Mouse (Mus musculus): ENCODE measurements around the gene Acot12.
A peak's percentile ranks its signal among the peaks of the same experiment; 100 is the strongest.

Gene Acot12

GRCm38 (mm10) chr13:91741280-91742047 lies at the start of gene Acot12:
Gene Acot12 (plus strand): TSS chr13:91741512.
- peak; percentile 84 to 86 for DNase-seq

- no peak for DNase-seq
Observed at GRCm38 (mm10) chr13:91693615-91694014, 47.7 kb upstream of the Acot12 start.

DNA sequence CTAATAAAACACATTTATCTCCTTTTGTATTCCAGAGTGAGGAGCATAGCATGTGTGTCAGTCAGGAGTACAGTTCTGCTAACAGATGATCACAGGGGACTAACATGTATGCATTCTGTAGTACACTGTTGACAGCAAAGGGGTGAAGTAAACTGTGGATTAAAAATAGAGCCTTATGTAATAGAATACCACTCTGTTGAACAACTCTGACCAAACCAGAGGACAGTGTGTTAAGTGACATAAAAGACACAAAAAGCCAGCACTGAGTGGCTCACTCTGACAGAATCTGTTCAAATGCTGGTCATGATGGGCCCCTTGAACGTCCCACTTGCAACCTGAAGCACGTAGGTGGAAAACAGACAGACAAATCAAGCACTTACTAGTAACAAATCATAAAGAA lies 45.9 kb upstream of the Acot12 start:
- no peak for DNase-seq

GRCm38 (mm10) chr13:91696109-91696645 lies 45.1 kb upstream of the Acot12 start:
- DNase-seq = peak in 1 of 2 experiments; percentile 9

DNA sequence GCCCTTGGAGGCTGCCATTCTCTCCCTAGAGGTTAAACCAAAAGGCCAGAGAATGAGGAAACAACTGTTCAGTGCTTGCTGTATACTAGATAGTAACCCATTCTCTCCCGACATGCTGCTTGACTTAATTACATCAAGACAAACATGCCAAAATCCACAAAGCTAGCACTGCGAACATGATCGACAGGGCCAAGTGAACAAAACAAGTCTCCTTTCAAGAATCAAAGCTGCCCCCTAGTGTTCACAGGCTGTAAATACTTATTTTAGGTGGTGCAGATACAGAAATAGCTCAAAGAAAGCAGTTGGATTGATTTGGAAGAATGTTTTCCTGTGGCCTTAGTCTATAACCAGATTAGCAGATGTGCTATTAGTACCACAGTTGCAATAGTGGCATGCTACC lies 44.3 kb upstream of the Acot12 start:
- DNase-seq = peak; percentile 26 to 28

DNA sequence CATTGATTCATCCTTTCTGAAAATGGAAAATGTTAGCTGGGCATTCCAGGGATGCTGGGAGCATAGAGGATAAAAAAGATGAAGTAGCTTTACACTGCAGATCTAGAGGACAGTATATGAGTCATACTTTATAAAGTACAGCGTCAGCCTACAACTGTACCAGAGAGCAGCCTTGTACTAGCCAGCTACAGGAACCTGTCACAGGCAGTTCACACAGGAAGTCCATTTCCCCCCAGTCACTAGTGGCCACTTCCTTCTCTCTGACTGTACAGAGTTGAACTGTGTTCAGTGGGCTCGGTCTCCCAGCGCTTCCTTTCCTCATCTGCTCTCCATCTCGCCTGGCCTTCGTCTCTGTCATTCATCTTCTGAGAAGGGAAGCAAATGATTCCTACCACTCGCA lies 39.0 kb upstream of the Acot12 start:
- no peak for DNase-seq

- no peak for DNase-seq
Observed at GRCm38 (mm10) chr13:91719487-91719886, 21.8 kb upstream of the Acot12 start.

GRCm38 (mm10) chr13:91723108-91723735 lies 18.1 kb upstream of the Acot12 start:
- DNase-seq = no peak

GRCm38 (mm10) chr13:91723736-91724119 lies 17.6 kb upstream of the Acot12 start:
- no peak for DNase-seq

GRCm38 (mm10) chr13:91724211-91724610 lies 17.1 kb upstream of the Acot12 start:
- DNase-seq = no peak

DNA sequence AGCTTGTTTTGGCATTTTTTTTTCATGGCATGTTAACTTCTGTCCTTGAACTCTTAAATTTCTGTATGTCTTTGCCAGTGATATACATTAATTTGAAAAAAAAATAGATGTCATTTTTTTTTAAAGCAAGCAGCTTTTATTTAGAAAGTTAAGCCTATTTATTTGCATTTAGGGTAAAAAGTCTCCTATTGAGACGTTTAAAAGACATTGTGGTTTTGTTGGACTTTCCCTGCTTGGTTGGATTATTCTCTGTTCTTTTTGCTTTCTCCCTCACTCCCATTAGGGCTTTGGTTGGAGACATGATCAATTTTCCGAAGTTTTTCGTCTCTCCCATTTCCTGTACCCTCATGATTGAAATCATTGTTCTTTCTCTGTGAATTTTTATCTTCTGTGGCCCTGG lies 16.2 kb upstream of the Acot12 start:
- no peak for DNase-seq

GRCm38 (mm10) chr13:91727899-91728298 lies 13.4 kb upstream of the Acot12 start:
- DNase-seq = no peak

GRCm38 (mm10) chr13:91737191-91737590 lies 4.1 kb upstream of the Acot12 start:
- no peak for DNase-seq

- DNase-seq = peak in 1 of 2 experiments; percentile 44
Observed at GRCm38 (mm10) chr13:91740851-91741250, 461 bp upstream of the Acot12 start.

- DNase-seq = no peak
Observed at GRCm38 (mm10) chr13:91743180-91743579, 1.9 kb downstream of the Acot12 start.

DNA sequence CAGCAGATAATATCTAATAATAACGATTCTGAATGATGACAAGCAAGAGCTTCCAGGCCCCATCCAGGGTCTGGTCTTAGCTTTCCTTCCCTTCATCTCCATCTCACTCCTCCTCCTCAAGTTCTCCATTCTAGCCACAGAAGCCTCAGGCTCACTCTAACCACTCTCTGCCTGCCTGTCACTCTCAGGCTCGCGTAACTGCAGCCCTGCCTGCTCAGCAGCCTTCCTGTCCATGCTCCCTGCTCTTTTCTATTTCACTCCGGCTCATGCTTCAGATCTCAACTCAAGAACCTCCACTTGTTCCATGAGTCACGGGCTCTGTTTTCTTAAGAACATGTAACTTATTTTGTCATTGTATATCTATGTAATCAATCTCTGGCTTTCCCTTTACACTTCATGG lies 5.2 kb downstream of the Acot12 start:
- no peak for DNase-seq

DNA sequence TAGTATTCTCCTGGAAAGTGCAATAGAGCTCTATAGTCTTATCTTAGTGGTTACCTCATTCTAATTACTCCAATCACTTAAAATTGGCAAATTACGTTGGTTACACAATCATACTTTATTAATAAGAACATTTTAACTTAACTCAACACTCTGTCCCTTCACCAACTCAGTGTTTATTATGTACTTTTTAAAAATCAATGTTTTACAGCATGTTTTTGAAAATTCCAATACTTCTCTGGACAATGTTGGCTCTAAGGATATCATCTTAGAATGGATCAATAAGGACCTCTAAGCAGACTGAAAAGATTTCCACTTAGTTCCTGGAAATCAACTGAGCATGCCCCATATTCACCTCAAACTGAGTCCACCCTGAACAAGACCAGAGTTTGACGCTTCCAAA lies 7.1 kb downstream of the Acot12 start:
- DNase-seq = no peak

DNA sequence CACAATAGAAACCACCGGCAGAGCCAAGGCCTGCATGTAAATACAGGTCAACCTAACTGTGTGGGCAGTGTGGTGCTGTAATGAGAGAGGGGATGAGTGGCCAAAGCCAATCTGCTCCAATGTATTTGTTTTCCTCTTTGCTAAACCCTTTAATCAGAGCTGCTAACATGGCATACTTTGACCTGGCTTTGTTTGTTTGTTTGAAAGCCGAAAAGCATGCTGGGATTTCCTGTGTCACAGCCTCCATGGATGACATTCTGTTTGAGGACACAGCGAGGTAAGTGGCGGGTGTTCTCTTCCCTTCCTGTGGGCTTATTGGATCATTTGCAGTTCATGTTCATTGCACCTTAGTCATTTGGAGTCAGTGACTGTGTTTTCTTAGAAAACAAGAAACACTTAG lies 8.7 kb downstream of the Acot12 start:
- peak in 1 of 2 experiments; percentile 32 for DNase-seq

GRCm38 (mm10) chr13:91753724-91754123 lies 12.4 kb downstream of the Acot12 start:
- DNase-seq = no peak

DNA sequence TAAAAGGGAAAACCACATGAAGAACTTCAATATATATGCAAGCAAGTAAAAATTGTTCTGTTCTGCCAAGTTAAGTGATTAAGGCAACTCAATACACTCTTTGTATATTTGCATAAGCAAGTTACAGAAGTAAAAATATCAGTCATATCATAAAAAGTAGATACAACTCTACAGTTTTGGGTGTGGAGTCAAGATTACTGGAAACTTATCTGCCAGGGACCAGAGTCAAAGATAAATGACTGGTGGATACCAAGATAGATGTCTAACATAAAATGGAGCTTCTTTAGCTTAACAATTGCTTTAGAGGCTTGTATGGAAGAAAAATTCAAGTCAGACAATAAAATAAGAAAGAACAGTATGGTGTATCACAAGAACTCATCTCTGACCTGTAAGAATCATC lies 13.4 kb downstream of the Acot12 start:
- no peak for DNase-seq

DNA sequence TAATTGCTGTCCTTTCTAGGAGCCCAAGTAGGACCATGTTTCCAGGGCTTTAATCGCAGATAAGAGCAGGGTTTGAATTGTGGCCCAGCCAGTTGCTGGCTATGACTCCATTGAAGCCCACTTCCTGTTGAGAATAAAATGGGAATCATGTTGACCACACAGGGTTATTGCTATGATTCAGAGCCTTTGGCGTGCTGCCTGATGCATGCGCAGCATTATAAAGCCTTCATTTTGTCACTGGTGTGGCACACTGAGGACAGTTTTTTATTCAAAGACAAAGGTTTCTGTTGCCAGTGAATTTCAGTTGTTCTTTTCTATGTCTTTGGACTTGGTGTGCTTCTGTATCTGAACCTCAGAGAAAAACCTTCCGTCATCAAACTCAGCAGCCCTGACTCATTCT lies 14.9 kb downstream of the Acot12 start:
- no peak for DNase-seq

GRCm38 (mm10) chr13:91758316-91759048 lies 17.2 kb downstream of the Acot12 start:
- DNase-seq = no peak

- DNase-seq = peak; percentile 32 to 38
Observed at GRCm38 (mm10) chr13:91759791-91760190, 18.5 kb downstream of the Acot12 start.
